Mouse (Mus musculus) embryo, embryonic 11.5 days (tissue): Measurements from ENCODE around the gene Tdrkh.
A peak's percentile ranks its signal among the peaks of the same experiment; 100 is the strongest.

ENCODE experiments used
- DNase-seq: peaks from one replicate; pipeline ENCODE4 v3.0.0-alpha.2; 2012; ENCODE audit warnings: low read depth, low spot score

Tdrkh gene

DNA sequence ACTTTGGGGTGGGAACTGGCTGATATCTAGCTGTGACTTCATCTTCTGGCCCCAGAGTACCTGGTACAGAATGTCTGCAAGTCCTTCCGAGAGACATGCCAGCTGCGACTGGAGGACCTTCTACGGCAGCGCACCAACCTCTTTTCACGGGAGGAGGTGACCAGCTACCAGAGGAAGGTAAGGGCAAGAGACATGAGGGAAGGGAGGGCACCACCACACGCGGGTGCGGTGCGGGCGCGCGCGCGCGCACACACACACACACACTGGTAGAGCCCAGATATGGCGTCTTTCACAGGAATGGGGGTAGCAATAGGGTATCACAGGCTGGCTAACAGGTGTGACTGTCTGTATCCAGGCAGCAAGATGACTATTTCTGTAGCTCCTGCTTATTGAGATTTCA is 23.7 kb upstream of the Tdrkh start:
- no peak for DNase-seq

DNA sequence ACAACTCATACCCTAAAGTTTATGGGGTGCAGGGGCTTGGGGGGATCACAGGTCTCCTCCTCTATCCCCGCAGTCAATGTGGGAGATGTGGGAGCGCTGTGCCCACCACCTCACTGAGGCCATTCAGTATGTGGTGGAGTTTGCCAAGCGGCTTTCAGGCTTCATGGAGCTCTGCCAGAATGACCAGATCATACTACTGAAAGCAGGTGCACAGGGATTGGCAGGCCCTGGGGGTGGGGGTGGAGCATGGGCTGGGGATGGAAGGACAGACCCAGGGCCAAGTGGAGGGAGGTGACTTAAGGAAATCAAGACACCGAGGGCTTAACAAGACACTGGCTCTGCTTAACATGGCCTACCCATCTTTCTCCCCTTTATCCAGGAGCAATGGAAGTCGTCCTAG is 22.1 kb upstream of the Tdrkh start:
- DNase-seq, result no peak

DNA sequence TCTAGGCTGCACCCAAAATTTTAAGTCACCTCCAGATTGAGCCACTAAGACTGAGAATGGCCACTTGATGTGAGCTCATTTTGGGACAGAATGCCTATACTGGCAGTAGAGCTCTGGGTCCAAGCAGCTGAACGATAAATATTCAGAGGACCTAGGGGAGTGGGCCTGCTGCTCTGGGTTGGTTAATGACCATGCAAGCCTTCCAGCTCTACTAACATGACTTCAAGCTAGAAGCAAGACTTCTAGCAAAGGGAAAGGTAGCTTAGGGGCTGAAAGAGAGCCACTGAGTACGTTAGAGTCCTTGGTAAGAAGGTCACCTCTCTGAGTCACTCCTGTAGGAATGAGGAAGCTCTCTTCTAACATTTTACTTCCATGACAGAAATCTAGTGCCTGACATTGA is 20.9 kb upstream of the Tdrkh start:
- no peak for DNase-seq

DNA sequence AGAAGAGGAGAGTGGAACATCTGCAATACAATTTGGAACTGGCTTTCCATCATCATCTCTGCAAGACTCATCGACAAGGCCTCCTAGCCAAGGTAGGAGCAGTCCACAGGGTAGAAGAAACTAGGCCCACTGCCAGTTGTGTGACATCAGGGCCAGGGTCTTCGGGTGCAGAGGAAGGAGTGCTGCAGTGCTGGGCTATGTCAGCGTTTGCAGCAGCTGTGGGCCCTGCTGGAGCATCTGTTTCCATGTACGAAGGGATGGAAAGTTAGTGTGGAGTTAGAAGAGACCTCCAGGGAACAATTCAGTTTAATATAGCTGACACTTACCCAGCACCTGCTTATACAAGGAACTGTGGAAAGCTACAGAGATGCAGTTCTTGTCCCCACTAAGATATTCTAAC is 20.0 kb upstream of the Tdrkh start:
- no peak for DNase-seq

DNA sequence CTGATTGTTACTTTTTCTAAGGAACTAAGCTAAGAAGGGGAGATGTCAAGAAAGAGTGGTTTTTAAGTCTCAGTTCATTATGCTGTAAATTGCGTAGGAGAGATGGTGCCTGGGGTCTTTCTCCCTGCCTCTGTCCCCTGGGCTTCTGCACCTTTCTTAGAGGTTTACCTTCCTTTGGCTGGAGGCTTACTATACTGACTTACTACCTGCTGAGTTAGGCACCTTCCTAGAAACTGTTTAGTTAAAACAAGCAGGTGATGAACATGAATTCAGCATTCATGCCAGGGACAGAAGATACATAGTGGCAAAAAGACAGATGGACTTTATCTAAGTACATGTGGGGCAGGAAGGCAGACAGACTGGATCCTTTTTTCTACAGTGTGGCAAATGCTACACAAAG is 16.7 kb upstream of the Tdrkh start:
- no peak for DNase-seq

DNA sequence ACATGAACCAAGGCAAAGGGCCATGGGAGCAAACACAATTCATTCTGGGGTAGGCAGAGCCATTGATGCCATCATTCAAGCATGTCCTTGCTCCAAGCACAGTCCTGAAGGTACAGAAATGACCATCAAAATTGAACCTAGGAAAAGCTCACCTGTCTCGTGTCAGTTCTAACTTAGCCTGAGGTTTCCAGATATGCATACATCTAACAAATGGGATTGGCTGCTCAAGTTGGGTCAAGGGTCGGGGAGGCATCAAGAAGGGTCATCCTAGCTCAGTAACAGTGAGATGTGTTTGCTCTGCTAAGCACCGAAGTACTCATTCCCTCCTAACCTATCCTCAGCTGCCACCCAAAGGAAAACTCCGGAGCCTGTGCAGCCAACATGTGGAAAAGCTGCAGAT is 16.2 kb upstream of the Tdrkh start:
- DNase-seq, result no peak

DNA sequence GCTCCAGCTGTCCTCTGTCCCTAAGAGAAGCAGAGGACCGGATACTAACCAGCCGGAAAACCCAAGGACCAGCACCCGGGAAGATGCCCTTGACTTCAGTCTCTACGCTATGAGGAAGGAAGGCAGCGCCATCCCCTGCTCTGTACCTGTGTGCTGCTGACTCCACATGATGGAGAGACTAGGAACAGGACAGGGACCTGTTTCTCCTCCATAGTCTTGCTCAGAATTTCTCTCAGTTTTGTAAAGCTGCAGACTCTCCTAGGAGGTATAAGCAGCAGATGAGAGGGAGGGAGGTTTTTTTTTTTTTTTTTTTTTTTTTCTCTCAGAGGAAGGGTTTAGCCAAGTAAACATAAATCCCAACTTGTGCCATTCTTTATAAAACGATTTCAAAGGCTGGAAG is 14.9 kb upstream of the Tdrkh start, which contains the start of gene Lingo4:
TSS of gene Lingo4 (plus strand) at position 301 of the 400 bp plus-strand sequence.
- no peak for DNase-seq

DNA sequence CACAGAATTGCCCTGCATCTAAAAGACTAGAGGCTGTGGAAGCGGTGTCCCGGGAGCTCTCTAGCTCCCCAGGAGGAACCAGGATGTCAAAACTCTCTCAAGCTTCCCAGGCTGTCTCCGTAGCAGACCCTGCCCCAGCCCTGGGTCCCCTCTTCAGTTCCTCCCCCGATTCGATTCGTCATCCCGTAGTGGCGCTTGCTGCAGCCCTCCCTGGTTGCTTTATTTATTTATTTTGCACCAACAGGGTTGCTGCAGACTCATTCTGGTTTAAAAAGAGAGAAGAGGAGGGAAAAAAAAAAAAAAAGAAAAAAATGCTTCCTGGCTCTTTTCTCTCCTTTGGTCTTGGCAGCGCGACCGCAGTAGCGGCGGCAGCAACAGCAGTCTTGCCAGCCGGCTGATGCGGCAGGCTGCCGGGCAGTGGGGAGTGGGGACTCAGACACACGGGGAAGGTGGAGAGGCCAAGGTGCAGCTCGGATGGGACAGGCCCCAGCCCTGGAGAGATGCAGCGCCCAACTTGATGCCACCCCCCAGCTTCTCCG is 14.1 kb upstream of the Tdrkh start:
- no peak for DNase-seq

DNA sequence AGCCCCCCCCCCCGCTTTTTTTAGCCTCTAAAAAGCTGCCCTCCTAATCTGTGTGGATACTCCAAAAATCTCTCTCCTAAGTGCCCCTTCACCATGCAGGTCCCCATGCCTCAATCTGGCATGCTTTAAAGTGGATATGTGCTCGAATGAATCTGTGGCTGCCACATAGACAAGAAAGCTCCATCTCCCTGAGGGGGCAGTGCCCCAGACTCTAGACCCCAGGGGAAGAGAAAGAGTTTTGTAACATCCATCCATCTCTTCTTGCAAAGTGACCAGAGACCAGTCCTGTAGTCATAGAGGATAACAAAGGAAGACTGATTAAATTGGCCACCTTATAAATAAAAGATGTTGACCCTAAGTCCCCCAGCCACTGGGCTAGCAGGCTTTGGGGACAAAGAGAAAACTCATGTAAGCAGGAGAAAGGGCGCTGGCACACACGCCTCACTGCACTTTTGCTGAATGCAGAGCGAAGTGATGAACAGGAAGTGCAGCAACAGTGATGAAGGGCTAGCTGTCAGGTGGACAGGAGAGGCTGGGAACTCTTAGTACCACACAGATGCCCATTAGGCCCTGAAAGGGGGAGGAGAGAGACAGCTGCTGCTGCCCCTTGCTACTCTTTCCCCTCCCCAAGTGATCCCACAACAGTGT is 13.3 kb upstream of the Tdrkh start:
- DNase-seq, result no peak

DNA sequence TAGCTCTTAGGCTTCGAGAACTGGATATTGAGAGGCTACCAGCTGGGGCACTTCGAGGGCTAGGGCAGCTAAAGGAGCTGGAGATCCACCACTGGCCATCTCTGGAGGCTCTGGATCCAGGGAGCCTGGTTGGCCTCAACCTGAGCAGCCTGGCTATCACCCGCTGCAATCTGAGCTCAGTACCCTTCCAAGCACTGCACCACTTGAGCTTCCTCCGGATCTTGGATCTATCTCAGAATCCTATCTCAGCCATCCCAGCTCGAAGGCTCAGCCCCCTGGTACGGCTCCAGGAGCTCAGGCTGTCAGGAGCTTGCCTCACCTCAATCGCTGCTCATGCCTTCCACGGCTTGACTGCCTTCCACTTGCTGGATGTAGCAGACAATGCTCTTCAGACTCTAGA is 10.6 kb upstream of the Tdrkh start:
- no peak for DNase-seq

DNA sequence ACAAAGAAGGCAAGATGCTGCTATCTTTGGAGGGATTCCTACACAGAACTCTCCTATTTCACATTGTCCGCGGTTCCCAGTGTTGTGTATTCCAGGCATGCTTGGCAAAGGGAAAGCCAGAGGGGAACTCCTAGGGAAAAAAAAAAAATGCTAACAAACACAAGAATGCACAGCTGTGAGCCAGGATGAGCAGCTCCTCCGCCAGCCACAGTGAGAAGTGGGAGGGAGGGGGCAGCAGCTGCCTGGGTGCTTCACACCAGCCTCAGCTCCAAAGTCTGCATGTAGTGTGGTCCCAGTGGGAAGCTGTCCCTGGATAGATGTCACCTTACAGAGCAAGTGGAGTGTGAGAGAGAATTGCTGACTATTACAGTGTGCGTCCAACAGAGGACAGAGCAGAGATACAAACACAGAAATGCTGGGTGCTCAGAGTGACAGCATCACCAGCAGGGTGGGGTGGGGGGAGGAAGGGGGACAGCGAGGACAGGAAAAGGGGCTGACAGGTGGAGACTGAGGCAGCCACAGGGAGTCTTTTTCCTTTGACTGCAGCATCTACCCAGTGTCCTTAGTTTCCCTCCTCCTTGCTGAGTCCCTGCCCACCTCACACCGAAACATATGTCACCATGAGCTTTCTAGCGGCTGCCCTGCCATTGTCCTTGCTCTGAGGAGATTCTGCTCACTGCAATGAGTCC is 8.6 kb upstream of the Tdrkh start:
- no peak for DNase-seq

DNA sequence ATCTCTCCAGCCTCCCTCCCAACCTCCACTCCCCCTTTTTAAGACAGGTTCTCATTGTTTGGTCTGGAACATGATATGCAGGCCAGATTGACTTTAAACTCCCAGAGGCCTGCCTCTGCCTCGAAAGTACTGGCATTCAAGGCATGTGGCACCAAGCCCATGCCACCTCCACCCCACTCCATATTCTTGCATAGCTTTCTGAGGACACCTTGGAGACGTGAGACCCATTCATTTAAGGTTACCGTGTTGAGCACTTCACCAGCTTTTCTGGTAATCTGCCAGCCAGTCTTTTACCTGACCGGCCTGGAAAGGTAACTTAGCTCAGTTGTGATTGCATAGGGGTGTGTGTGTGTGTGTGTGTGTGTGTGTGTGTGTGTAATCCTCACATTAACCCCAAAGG is 7.5 kb upstream of the Tdrkh start:
- no peak for DNase-seq

DNA sequence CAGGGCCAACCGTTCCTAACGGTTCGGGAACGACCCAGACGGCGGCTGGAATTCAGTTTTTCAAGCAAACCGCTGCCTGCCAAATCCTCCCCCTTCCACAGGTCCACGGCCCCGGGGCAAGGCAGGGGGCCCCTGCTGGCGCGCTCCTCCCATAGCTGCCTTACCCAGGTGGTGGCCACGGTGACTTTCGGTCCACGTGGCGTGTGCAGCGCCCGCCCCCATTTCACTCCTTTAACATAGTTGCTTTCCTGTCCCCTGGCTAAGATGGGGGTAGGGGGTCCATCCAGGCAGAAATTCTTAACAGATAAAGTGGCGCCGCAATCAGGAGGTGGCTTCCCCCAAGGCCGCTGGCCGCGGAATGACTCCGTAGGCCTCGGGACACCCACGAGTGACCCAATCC is 543 bp upstream of the Tdrkh start:
- DNase-seq, result no peak

DNA sequence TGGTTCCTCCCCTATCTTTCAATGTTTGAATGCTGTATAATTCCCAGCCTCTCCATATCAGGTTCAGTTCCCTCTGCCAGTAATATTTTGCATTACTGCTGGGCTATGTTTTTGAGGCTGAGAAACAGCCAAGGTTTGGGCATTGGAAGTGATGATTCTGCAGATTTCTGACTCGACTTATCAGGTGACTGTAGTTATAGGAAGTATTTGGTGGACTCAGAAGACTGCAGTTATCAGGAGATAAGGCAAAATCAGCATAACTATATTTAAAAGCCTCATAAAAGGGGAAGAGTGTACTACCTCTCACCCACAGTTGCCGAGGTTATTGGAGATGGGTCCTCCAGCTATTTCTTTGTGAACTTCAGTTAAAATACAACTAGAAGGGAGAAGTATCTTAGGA is 17.9 kb downstream of the Tdrkh start:
- DNase-seq, result no peak

DNA sequence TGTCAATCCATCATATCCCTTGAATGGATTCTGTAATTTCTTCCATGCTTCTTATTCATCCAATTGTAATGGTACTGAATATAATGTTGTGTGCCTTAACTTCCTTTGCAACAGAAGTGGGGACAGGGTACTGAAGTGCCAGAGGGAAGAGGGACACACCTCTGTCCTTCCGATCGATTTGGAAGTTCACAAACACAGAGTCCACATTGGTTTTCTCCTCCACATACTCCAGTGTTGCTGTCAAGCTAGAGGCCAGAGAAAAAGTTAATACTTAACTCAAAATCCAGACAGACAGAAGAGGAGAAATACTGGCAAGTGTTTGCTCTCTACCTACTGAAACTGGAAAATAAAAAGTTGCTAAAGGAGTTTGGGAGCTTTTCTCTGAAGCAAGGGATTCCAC is 21.2 kb downstream of the Tdrkh start:
- no peak for DNase-seq

DNA sequence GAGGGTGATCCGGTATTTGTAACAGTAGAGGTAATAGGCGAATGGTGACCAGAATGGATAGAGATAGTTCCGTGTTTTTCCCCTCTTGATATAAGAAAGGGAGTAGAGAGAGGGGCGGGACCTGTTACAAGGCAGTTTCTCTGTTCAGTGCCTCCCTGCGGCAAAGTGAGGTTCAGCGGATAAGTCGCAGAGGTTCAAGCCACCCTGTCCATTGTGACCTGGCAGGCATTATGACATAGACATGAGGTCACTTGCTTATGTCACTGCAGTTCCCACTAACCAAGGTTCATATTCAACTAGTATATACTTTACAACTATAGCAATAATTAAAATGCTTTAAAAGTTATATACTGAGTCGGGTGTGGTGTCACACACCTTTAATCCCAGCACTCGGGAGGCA is 23.3 kb downstream of the Tdrkh start:
- DNase-seq, result no peak

DNA sequence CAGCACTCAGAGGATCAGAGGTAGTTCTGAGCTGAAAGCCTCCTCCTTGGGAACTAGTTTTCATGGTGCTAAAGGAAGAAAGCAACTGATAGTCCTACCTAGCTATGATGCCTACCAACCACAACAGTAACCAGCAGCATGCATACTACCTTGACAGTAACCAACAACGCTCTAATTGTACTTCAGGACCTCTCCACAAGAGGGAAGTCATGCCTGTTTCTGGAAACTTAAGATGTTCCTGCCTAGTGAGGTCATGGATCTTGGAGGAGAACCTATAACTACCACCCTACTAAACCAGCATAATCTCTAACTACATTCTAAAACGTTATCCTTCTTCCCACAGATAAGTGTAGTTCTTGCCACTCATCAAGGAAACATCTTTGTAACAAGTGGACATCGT is 28.1 kb downstream of the Tdrkh start:
- DNase-seq, result no peak

DNA sequence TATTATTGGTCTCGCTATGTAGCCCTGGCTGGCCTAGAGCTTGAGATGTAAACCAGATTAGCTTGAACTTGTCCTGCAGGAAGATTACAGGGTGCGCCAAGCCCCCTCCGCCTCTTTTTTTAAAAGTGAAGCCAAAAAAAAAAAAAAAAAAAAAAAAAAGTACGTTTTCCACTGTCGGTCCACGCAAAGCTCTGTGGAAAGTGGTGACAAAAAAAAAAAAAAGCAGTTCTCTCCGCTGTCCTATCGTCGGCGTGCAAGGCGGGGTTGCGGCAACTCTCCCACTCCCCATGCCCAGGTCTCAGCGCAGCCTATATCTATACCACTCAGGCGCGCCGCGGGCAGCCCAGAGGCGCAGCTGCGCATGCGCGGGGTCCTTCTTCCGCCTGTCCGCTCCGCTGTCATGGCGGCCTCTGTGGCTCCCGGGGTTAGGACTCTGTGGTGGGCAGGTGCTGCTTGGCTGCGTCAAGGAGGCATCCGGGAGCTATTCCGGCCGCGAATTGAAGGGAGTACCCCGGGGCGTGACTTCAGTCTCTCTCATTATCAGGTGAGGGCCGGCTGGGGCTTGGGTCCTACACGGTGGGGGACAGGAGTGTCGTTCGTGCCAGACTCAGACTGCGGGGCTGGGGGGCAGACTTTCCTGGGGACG is 30.0 kb downstream of the Tdrkh start, which contains the start of gene Mrpl9:
TSS of gene Mrpl9 (plus strand) at position 368 of the 646 bp plus-strand sequence.
- peak; percentile 90 for DNase-seq

DNA sequence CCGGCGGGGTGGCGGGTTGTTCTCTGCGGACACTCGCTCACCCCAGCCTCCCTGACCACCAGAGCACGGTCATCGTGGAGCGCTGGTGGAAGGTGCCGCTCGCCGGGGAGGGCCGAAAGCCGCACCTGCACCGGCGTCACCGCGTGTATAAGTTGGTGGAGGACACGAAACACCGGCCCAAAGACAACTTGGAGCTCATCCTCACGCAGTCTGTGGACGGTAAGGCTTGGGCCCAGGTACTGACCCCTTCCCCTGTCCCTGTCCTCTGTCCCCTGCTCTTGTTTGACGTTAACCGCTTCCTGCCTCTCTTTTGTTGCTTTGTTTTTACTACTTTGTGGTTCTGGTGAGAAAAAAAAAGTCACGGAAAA is 30.5 kb downstream of the Tdrkh start, which contains the start of gene Oaz3:
TSS of gene Oaz3 (minus strand) at position 319 of the 368 bp plus-strand sequence.
- no peak for DNase-seq

DNA sequence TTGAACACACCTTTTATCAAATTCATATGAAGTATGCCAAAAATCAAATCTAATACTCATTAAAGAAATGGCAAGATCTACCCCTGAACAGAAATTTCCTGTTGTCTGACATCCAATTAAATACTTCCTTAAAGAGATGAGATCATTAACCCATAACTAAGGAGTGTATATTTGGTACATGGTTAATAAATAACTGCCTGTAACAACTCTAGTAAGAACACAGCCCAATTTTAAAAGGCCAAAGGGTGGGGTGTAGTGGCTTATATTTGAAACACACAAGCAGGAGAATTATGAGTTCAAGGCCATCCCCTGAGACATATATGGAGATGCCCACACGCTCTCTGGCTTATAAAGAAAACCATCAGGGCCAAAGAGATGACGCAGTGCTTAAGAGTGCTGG is 36.3 kb downstream of the Tdrkh start:
- no peak for DNase-seq

DNA sequence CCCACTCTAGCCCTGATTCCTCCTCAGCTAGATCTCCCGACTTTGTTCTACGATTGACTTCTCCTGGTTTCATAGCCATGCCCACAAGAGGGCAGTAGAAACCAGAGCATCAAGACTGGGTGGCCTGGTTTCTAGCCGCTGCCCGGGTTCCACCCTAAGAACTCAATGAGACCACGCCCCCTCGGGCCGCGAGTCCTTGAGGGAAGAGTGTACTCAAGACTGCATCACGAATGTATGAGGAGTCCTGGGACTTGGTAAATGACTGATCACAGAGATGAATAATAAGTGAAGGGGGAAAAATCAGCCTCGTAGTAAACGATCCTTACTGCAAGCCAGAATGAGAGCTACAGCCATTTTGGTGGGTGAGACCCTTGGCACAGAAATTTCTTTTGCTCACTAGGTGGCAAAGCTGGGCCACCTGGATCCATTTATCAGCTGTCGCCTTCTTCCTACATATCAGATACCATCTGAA is 43.5 kb downstream of the Tdrkh start:
- peak; percentile 91 for DNase-seq

DNA sequence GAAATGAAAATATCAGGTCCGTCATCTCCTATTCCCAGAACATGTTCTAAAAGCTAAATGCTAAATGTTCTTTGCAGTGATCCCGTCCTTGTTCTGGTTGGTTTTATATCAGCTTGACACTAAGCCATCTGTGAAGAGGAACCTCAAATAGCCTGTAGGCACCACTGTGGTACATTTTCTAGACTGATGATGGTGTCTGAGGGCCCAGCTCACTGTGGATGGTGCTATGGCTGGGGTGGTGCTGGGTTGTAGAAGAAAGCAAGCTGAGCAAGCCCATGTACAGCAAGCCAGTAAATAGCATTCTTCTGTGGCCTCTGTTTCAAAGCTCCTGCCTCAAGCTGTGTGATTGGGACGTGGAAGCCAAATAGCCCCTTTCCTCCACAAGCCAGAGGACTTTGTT is 44.0 kb downstream of the Tdrkh start:
- DNase-seq, result no peak

DNA sequence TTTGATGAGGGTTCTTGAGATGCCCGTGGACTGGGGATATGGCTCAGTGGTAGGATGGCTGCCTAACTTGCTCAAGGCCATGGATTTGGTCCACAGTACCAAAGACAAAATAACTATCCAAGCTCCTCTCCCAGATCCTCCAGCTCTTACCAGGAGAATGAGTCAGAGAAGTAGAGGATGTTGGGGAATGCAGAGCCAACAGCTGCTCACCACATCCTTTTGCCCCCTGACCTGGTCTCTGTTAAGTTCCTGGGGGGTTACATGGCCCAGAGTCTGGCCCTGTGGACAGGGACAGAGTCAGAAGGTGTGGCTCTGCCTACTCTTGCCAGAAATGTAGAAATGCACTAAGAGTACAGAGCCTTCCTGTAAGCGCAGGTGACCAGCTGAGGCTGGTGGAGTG is 46.8 kb downstream of the Tdrkh start:
- no peak for DNase-seq
